Mouse (Mus musculus) midbrain, embryonic 15.5 days (tissue): ENCODE measurements around the gene Ccdc136. TPM values are rescaled to one million over a fixed set of nuclear protein-coding genes. Genes with fewer than 3 reads are reported as not detected.

Experiments used
- ATAC-seq: fragments of 200-750 bp; cut with Nextera tagmentation; replicated peaks from 2 replicates; pipeline ENCODE4 v1.8.0; 2017; ENCODE audit warnings: moderate TSS enrichment
- H3K27ac ChIP-seq: fragments of 300-500 bp; sonication (generic); 2 replicates; pipeline ENCODE4 v1.5.1; 2015; ENCODE audit warnings: mild to moderate bottlenecking, inconsistent platforms
- H3K27me3 ChIP-seq: fragments of 300-500 bp; sonication (generic); replicated peaks from 2 replicates; pipeline ENCODE4 v1.6.1; 2015; ENCODE audit warnings: inconsistent platforms
- H3K36me3 ChIP-seq: fragments of 300-500 bp; sonication (generic); replicated peaks from 2 replicates; pipeline ENCODE4 v1.6.1; 2015; ENCODE audit warnings: inconsistent platforms
- H3K4me1 ChIP-seq: fragments of 300-500 bp; sonication (generic); 2 replicates; pipeline ENCODE4 v1.6.1; 2015; ENCODE audit warnings: inconsistent platforms
- H3K4me2 ChIP-seq: fragments of 300-500 bp; sonication (generic); 2 replicates; pipeline ENCODE4 v1.6.1; 2015; ENCODE audit warnings: inconsistent platforms, mild to moderate bottlenecking, moderate library complexity
- H3K4me3 ChIP-seq: fragments of 300-500 bp; sonication (generic); 2 replicates; pipeline ENCODE4 v1.5.1; 2015; ENCODE audit warnings: mild to moderate bottlenecking, inconsistent platforms
- H3K9ac ChIP-seq: fragments of 300-500 bp; sonication (generic); 2 replicates; pipeline ENCODE4 v1.6.1; 2015; ENCODE audit warnings: mild to moderate bottlenecking, inconsistent platforms
- H3K9me3 ChIP-seq: fragments of 300-500 bp; sonication (generic); 2 replicates; pipeline ENCODE4 v1.6.1; 2016; ENCODE audit warnings: inconsistent platforms
- WGBS: fragments of 180-500 bp; shearing (Covaris S2); methylation state at CpG from one replicate; pipeline ENCODE4 v1.1.7; 2015; ENCODE audit warnings: mixed read lengths; 5-methylcytosine and 5-hydroxymethylcytosine counted together
- polyA plus RNA-seq: library from polyadenylated mRNA; unstranded; fragments of >200 nt; fragmentation: Nextera tagmentation; extraction: Ambion mirVana; gene quantifications from 2 replicates; pipeline ENCODE4 v1.2.1, GENCODE M21; 2015

Ccdc136 gene
- polyA plus RNA-seq, 1 experiment from 2014 or later: 36.9 TPM

DNA sequence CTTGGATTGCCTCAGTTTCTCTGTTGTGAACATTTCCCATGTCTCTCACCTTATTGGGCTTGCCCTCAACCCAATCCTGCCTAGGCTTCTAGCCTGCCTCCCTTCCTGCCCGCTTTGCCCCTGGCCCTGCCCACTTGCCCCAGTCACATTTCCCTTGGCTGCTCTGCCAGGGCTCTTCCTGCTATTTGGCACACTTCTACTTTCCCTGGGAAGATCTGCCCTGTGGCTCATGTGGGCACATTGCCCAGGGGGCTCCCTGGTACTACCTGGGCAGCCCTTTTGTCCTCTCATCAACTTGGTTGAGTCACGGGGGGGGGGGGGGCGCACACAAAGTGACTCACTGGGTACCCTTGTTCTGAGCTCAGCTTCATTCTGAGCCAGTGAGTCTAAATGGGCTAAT lies 36.0 kb downstream of the Ccdc136 start:
- Histone ChIP-seq H3K27ac (no peak overlapping the region), H3K27me3 (peaks cover 39% of the 10 kb centered on the region), H3K9me3 (no peaks in the 10 kb centered on the region), H3K4me3 (no peak overlapping the region), H3K9ac (no peak overlapping the region), H3K36me3 (no peaks in the 10 kb centered on the region), H3K4me1 (peaks cover 35% of the 10 kb centered on the region), H3K4me2 (no peak overlapping the region)
- no peak for ATAC-seq
- 29% methylated on average over 3 of the region's 3 CpGs for WGBS

GRCm38 (mm10) chr6:29432676-29433037 lies 36.5 kb downstream of the Ccdc136 start:
- no peak overlapping the region for H3K27ac ChIP-seq
- peaks cover 35% of the 10 kb centered on the region for H3K4me1 ChIP-seq
- no peaks in the 10 kb centered on the region for H3K36me3 ChIP-seq
- no peaks in the 10 kb centered on the region for H3K9me3 ChIP-seq
- peak overlapping the region; percentile 72 for H3K4me2 ChIP-seq
- H3K9ac ChIP-seq: peak overlapping the region; percentile 13; the same call in 1 of the 2 replicates
- H3K4me3 ChIP-seq: peak overlapping the region; percentile 40
- H3K27me3 ChIP-seq: peaks cover 39% of the 10 kb centered on the region
- ATAC-seq: no peak

DNA sequence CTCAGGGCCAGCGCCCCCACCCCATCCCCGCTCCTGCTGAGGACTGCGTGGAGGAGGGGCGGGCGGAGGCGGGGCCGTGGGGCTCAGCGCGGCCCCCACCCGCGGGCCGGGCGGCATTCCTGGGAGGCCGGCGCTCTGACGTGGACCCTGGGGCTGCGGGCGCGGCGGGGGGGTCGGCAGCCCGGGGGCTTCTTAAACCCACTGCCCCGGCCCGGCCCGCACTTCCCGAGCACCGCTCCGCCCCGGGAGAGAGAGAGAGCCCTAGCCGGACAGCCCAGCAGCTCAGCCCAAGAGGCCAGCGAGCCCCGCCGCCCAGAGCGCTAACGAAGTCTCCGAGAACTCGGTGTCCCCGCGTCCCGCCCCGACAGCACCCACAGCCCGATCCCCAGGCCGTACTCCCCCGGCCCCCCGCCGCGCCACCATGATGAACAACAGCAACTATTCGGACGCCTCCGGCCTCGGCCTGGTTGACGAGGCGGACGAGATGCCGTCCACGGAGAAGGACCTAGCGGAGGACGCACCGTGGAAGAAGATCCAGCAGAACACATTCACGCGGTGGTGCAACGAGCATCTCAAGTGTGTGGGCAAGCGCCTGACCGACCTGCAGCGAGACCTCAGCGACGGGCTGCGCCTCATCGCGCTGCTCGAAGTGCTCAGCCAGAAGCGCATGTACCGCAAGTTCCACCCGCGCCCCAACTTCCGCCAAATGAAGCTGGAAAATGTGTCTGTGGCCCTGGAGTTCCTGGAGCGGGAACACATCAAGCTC lies 37.1 kb downstream of the Ccdc136 start, which contains the start of gene Flnc:
Gene Flnc, plus strand, starts transcription at position 219 of the 766 bp plus-strand sequence.
- peaks cover 35% of the 10 kb centered on the region for H3K4me1 ChIP-seq
- H3K27me3 ChIP-seq: peaks cover 39% of the 10 kb centered on the region
- H3K9me3 ChIP-seq: no peaks in the 10 kb centered on the region
- H3K4me2 ChIP-seq: peak within 1 kb of the TSS; percentile 72
- under 1% methylated on average over 62 of the region's 77 CpGs for WGBS
- no peaks in the 10 kb centered on the region for H3K36me3 ChIP-seq
- H3K9ac ChIP-seq: peak within 1 kb of the TSS; percentile 13; the same call in 1 of the 2 replicates
- peak within 1 kb of the TSS; percentile 40 for H3K4me3 ChIP-seq
- no peak within 1 kb of the TSS for H3K27ac ChIP-seq
- ATAC-seq: no peak

DNA sequence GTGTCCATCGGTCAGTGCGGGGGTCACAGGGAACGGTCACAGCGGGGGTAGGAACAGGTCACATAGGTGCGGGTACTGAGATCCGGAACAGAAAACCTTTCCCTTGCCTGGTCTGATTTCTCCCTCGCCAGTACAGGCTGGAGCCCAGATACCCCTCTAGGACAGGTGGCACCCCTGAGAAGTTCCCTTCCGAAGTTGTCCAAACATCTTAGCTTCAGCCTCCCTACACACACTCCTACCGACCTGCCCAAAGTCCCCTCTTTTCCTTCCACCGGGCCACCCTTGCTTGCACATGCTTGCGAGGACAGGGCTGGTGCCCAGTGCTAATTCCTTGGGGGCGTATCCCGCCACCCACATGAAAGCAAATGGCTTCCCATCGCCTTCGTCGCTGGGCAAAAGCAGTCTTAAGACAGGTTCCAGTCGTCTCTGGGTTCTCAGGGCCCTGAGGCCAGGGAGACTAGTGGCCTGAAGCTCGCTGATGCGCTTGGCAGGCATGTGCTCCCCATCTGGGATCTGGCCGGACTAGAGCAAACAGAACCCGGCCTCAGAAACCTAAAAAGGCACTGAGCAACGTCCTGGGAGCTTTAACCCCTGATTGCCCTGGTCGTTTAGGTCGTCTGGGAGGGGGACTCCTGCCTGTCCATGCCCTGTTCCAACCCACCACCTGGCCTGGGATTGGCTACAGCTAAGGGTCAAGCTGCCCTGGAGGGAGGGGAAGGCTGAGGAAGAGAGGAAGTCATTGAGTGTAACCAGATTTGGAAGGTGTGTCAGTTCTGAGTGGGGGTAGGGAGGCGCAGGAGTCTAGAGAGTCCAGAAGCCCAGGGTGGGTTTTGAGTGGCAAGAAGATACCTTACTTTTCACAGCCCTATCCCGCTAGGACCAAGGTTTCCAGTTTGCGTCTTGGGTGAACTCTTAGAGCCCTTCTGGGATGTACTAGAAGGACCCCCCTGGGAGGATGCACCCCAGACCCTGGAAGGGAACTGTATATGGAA lies 38.0 kb downstream of the Ccdc136 start:
- Histone ChIP-seq H3K9ac (no peak overlapping the region), H3K4me3 (peak overlapping the region; percentile 40), H3K27me3 (peaks cover 39% of the 10 kb centered on the region), H3K4me1 (peaks cover 35% of the 10 kb centered on the region), H3K36me3 (no peaks in the 10 kb centered on the region), H3K27ac (no peak overlapping the region), H3K4me2 (peak overlapping the region; percentile 72), H3K9me3 (no peaks in the 10 kb centered on the region)
- WGBS: 9% methylated on average over 27 of the region's 27 CpGs
- ATAC-seq: no peak

GRCm38 (mm10) chr6:29434911-29435691 lies 39.0 kb downstream of the Ccdc136 start:
- Histone ChIP-seq H3K27ac (peak overlapping the region; percentile 62; the same call in 1 of the 2 replicates), H3K36me3 (no peaks in the 10 kb centered on the region), H3K4me3 (no peak overlapping the region), H3K4me1 (peaks cover 35% of the 10 kb centered on the region), H3K4me2 (peak overlapping the region; percentile 72), H3K9me3 (no peaks in the 10 kb centered on the region), H3K27me3 (peaks cover 39% of the 10 kb centered on the region), H3K9ac (no peak overlapping the region)
- ATAC-seq: peak; percentile 65
- 8% methylated on average over 13 of the region's 13 CpGs for WGBS

- Histone ChIP-seq H3K4me3 (no peak overlapping the region), H3K4me1 (peaks cover 35% of the 10 kb centered on the region), H3K27me3 (peaks cover 34% of the 10 kb centered on the region), H3K4me2 (peak overlapping the region; percentile 15; the same call in 1 of the 2 replicates), H3K36me3 (no peaks in the 10 kb centered on the region), H3K9me3 (no peaks in the 10 kb centered on the region), H3K9ac (no peak overlapping the region), H3K27ac (peak overlapping the region; percentile 62)
- ATAC-seq: peak; percentile 60
- 15% methylated on average over 6 of the region's 6 CpGs for WGBS
Measured at GRCm38 (mm10) chr6:29435940-29436451, 39.9 kb downstream of the Ccdc136 start.

DNA sequence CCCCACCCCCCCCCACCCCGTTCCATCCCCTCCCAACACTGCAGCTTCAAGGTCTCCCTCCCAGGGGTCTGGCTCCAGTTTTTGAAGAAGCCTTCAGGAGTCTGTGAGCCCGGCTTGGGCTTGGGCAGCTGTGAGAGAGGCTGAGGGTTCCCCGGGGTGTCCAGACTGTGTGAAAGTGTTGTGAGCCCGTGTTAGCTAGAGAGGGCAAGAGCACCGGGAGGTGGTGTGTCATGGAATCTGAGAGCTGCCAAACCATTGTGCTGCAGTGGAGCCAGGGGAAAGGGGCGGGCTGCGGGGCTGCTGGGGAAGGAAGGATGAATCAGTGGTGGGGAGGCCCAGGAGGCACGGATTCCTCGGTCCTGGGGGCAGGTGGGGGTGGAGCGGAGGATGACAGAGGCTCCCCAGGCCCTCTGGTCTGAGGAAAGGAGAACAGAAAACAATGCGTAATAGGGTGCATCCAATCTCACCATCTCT lies 40.4 kb downstream of the Ccdc136 start:
- peak; percentile 35 for ATAC-seq
- WGBS: 5% methylated on average over 11 of the region's 11 CpGs
- Histone ChIP-seq H3K4me1 (peaks cover 35% of the 10 kb centered on the region), H3K9ac (no peak overlapping the region), H3K4me2 (peak overlapping the region; percentile 15; the same call in 1 of the 2 replicates), H3K4me3 (no peak overlapping the region), H3K27me3 (peaks cover 31% of the 10 kb centered on the region), H3K27ac (peak overlapping the region; percentile 54), H3K36me3 (no peaks in the 10 kb centered on the region), H3K9me3 (no peaks in the 10 kb centered on the region)

GRCm38 (mm10) chr6:29439251-29439650 lies 43.1 kb downstream of the Ccdc136 start:
- Histone ChIP-seq H3K4me2 (no peak overlapping the region), H3K4me3 (no peak overlapping the region), H3K27me3 (peaks cover 12% of the 10 kb centered on the region), H3K4me1 (peaks cover 21% of the 10 kb centered on the region), H3K27ac (no peak overlapping the region), H3K9ac (no peak overlapping the region), H3K9me3 (no peaks in the 10 kb centered on the region), H3K36me3 (no peaks in the 10 kb centered on the region)
- 78% methylated on average over 4 of the region's 4 CpGs for WGBS
- ATAC-seq: no peak

DNA sequence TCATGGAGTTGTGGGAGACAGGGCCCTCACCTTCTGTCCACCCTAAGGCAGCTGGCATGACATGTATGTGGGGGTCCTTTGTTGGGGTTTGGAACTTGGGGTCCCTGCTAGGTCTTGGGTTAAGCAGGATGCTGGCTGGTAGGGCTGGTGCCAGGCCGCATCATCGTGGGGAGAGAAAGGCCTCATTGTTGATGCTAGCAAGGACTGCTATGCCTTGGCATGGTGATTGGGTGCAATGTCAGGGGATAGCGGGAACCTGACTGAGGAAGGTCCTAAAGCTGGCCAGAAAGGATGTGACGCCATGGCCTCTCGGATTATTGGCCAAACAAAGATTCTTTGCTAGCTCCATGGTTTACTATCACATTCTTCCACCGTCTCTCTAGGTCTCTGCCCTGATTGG lies 43.7 kb downstream of the Ccdc136 start:
- WGBS: 91% methylated on average over 6 of the region's 6 CpGs
- Histone ChIP-seq H3K27me3 (peaks cover 7% of the 10 kb centered on the region; the same call in 1 of the 2 replicates), H3K4me2 (no peak overlapping the region), H3K4me3 (no peak overlapping the region), H3K9ac (no peak overlapping the region), H3K36me3 (no peaks in the 10 kb centered on the region), H3K4me1 (peaks cover 21% of the 10 kb centered on the region), H3K27ac (no peak overlapping the region), H3K9me3 (no peaks in the 10 kb centered on the region)
- no peak for ATAC-seq

GRCm38 (mm10) chr6:29444773-29445172 lies 48.7 kb downstream of the Ccdc136 start:
- ATAC-seq: no peak
- Histone ChIP-seq H3K9me3 (no peaks in the 10 kb centered on the region), H3K9ac (no peak overlapping the region), H3K4me3 (no peak overlapping the region), H3K4me1 (no peaks in the 10 kb centered on the region), H3K27ac (no peak overlapping the region), H3K27me3 (no peaks in the 10 kb centered on the region), H3K36me3 (no peaks in the 10 kb centered on the region), H3K4me2 (no peak overlapping the region)
- WGBS: 71% methylated on average over 11 of the region's 11 CpGs

DNA sequence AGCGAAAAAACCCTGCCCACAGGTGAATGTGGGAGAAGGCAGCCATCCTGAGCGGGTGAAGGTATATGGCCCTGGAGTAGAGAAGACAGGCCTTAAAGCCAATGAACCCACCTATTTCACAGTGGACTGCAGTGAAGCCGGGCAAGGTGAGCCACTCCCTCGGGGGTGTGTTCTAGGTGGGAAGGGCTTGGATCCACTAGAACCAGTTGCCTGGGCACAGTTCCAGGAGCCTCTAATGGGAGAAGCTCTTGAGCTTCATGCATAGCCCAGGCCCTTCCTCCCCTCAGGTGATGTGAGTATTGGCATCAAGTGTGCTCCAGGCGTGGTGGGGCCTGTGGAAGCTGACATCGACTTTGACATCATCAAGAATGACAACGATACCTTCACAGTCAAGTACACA lies 49.2 kb downstream of the Ccdc136 start:
- no peaks in the 10 kb centered on the region for H3K4me1 ChIP-seq

More for the DNA sequence above, 49.2 kb downstream of the Ccdc136 start:
- no peak overlapping the region for H3K4me2 ChIP-seq
- no peak overlapping the region for H3K4me3 ChIP-seq
- 95% methylated on average over 7 of the region's 7 CpGs for whole genome bisulfite sequencing
- no peaks in the 10 kb centered on the region for H3K27me3 ChIP-seq
- no peak overlapping the region for H3K27ac ChIP-seq
- H3K9ac ChIP-seq: no peak overlapping the region
- no peak for ATAC-seq
- H3K9me3 ChIP-seq: no peaks in the 10 kb centered on the region
- H3K36me3 ChIP-seq: no peaks in the 10 kb centered on the region
